Mouse (Mus musculus) kidney, embryonic 15.5 days (tissue): Measurements from ENCODE around the gene Ccdc167. TPM values are rescaled to one million over a fixed set of nuclear protein-coding genes. Genes with fewer than 3 reads are reported as not detected.

Experiments
- ATAC-seq: fragments of 200-750 bp; cut with Nextera tagmentation; replicated peaks from 2 replicates; pipeline ENCODE4 v1.8.0; 2017; ENCODE audit warnings: moderate TSS enrichment; ENCODE audit not compliant: low FRiP score
- H3K27ac ChIP-seq: fragments of 300-500 bp; sonication (generic); 2 replicates; pipeline ENCODE4 v1.5.1; 2015; ENCODE audit warnings: mild to moderate bottlenecking, inconsistent platforms
- H3K27me3 ChIP-seq: fragments of 300-500 bp; sonication (generic); 2 replicates; pipeline ENCODE4 v1.6.1; 2015; ENCODE audit warnings: inconsistent platforms
- H3K36me3 ChIP-seq: fragments of 300-500 bp; sonication (generic); 2 replicates; pipeline ENCODE4 v1.6.1; 2015; ENCODE audit warnings: inconsistent platforms
- H3K4me1 ChIP-seq: fragments of 300-500 bp; sonication (generic); 2 replicates; pipeline ENCODE4 v1.6.1; 2015; ENCODE audit warnings: inconsistent platforms
- H3K4me2 ChIP-seq: fragments of 300-500 bp; sonication (generic); 2 replicates; pipeline ENCODE4 v1.6.1; 2015; ENCODE audit warnings: moderate library complexity, mild to moderate bottlenecking, inconsistent platforms
- H3K4me3 ChIP-seq: fragments of 300-500 bp; sonication (generic); replicated peaks from 2 replicates; pipeline ENCODE4 v1.5.1; 2015; ENCODE audit warnings: mild to moderate bottlenecking, inconsistent platforms
- H3K9ac ChIP-seq: fragments of 300-500 bp; sonication (generic); 2 replicates; pipeline ENCODE4 v1.6.1; 2015; ENCODE audit warnings: mild to moderate bottlenecking, inconsistent platforms
- H3K9me3 ChIP-seq: fragments of 300-500 bp; sonication (generic); replicated peaks from 2 replicates; pipeline ENCODE4 v1.6.1; 2016; ENCODE audit warnings: inconsistent platforms
- WGBS: fragments of 180-500 bp; shearing (Covaris S2); methylation state at CpG from one replicate; pipeline ENCODE4 v1.1.7; 2015; ENCODE audit warnings: mixed read lengths; 5-methylcytosine and 5-hydroxymethylcytosine counted together
- polyA plus RNA-seq: library from polyadenylated mRNA; unstranded; fragments of >200 nt; fragmentation: Nextera tagmentation; extraction: Ambion mirVana; gene quantifications from 2 replicates; pipeline ENCODE4 v1.2.1, GENCODE M21; 2015

The Ccdc167 gene
- polyA plus RNA-seq, 1 experiment from 2014 or later: 15.5 TPM

GRCm38 (mm10) chr17:29736448-29737014 lies 19.7 kb upstream of the Ccdc167 start:
- Histone ChIP-seq H3K4me2 (no peak overlapping the region), H3K4me1 (peaks cover 27% of the 10 kb centered on the region), H3K36me3 (no peaks in the 10 kb centered on the region), H3K4me3 (no peak overlapping the region), H3K27ac (no peak overlapping the region), H3K9ac (no peak overlapping the region), H3K27me3 (0 out of 2 replicates have a peak, but pooled peaks cover 5% of the 10 kb centered on the region), H3K9me3 (no peaks in the 10 kb centered on the region)
- ATAC-seq: peak; percentile 62
- 25% methylated on average over 15 of the region's 15 CpGs for WGBS

DNA sequence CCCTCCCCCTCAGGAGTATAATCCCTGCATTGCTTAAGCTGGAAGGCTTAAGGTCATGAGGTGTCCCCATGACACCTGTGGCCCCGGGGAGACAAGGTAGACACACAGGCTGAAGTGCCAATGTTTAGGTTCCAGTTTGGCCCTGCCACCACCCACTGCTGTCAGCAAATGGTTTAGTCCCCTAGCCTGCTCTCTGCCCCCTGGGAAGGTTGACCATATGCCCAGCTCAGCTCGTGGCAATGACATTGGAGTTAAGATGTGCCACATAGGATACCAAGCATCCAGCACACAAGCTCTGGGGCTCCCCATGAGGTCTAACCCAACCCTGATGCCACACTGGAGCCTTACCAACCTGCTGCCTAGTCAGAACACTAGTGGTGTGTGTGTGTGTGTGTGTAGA lies 15.7 kb upstream of the Ccdc167 start:
- H3K4me2 ChIP-seq: no peak overlapping the region
- WGBS: 73% methylated on average over 2 of the region's 2 CpGs
- H3K36me3 ChIP-seq: no peaks in the 10 kb centered on the region
- no peak for ATAC-seq
- H3K27me3 ChIP-seq: 0 out of 2 replicates have a peak, but pooled peaks cover 2% of the 10 kb centered on the region
- no peaks in the 10 kb centered on the region for H3K9me3 ChIP-seq
- peaks cover 18% of the 10 kb centered on the region for H3K4me1 ChIP-seq
- no peak overlapping the region for H3K4me3 ChIP-seq
- H3K9ac ChIP-seq: no peak overlapping the region
- H3K27ac ChIP-seq: no peak overlapping the region

GRCm38 (mm10) chr17:29731953-29732325 lies 15.1 kb upstream of the Ccdc167 start:
- Histone ChIP-seq H3K4me3 (no peak overlapping the region), H3K27ac (no peak overlapping the region), H3K9ac (no peak overlapping the region), H3K4me1 (peaks cover 17% of the 10 kb centered on the region), H3K9me3 (no peaks in the 10 kb centered on the region), H3K36me3 (no peaks in the 10 kb centered on the region), H3K27me3 (0 out of 2 replicates have a peak, but pooled peaks cover 2% of the 10 kb centered on the region), H3K4me2 (no peak overlapping the region)
- no peak for ATAC-seq
- 63% methylated on average over 6 of the region's 6 CpGs for whole genome bisulfite sequencing

DNA sequence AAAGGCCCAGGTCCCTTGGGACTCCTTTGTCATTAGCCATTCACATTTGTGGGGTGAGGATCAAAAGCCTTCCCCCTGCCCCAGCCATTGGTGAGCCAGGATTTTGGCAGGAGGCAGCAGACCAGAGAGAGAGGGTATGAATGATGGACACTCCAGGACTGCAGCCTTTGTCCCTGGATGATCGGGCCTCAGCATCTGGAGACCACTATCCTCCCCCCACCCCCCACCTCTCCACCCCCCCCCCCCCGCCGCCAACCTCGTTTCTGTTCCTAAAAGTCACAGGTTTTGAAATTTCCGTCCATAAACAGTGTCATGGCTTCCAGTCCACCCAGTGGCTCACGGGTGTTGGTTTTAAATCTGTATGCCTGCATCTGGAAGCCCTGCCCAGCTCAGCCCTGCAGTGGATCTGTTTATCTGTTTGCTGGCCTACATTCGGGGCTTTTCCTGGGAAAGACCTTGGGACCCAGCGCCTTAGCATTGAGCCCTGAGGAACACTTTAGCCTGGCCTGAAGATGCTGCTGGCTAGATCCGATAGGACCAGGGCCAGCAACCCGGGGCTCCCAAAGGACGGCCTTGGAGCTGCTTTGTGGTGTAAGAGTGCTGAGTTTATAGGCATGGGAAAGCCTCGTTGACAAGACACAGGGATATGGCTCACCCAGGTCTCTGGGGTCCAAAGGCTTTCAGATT lies 14.6 kb upstream of the Ccdc167 start:
- Histone ChIP-seq H3K4me2 (no peak overlapping the region), H3K9me3 (no peaks in the 10 kb centered on the region), H3K27me3 (no peaks in the 10 kb centered on the region), H3K36me3 (no peaks in the 10 kb centered on the region), H3K4me1 (peaks cover 12% of the 10 kb centered on the region), H3K27ac (no peak overlapping the region), H3K9ac (no peak overlapping the region), H3K4me3 (no peak overlapping the region)
- ATAC-seq: no peak
- WGBS: 61% methylated on average over 12 of the region's 12 CpGs

GRCm38 (mm10) chr17:29730510-29731265 lies 13.8 kb upstream of the Ccdc167 start:
- no peak overlapping the region for H3K9ac ChIP-seq
- no peaks in the 10 kb centered on the region for H3K36me3 ChIP-seq
- H3K27me3 ChIP-seq: no peaks in the 10 kb centered on the region
- H3K4me1 ChIP-seq: 0 out of 2 replicates have a peak, but pooled peaks cover 5% of the 10 kb centered on the region
- no peak overlapping the region for H3K27ac ChIP-seq
- H3K4me2 ChIP-seq: no peak overlapping the region
- H3K9me3 ChIP-seq: no peaks in the 10 kb centered on the region
- no peak overlapping the region for H3K4me3 ChIP-seq
- ATAC-seq: no peak
- WGBS: 62% methylated on average over 13 of the region's 13 CpGs

GRCm38 (mm10) chr17:29728082-29728481 lies 11.2 kb upstream of the Ccdc167 start:
- no peak overlapping the region for H3K4me3 ChIP-seq
- H3K36me3 ChIP-seq: no peaks in the 10 kb centered on the region
- WGBS: 58% methylated on average over 8 of the region's 8 CpGs
- ATAC-seq: no peak
- H3K9me3 ChIP-seq: no peaks in the 10 kb centered on the region
- H3K4me2 ChIP-seq: no peak overlapping the region
- H3K27ac ChIP-seq: no peak overlapping the region
- 0 out of 2 replicates have a peak, but pooled peaks cover 5% of the 10 kb centered on the region for H3K4me1 ChIP-seq
- H3K27me3 ChIP-seq: no peaks in the 10 kb centered on the region
- H3K9ac ChIP-seq: no peak overlapping the region

GRCm38 (mm10) chr17:29725027-29725620 lies 8.3 kb upstream of the Ccdc167 start:
- no peak overlapping the region for H3K9ac ChIP-seq
- 66% methylated on average over 6 of the region's 6 CpGs for WGBS
- H3K9me3 ChIP-seq: no peaks in the 10 kb centered on the region; the same call in 1 of the 2 replicates
- no peaks in the 10 kb centered on the region for H3K4me1 ChIP-seq
- no peak for ATAC-seq
- no peaks in the 10 kb centered on the region for H3K36me3 ChIP-seq
- H3K27me3 ChIP-seq: no peaks in the 10 kb centered on the region
- no peak overlapping the region for H3K4me2 ChIP-seq
- no peak overlapping the region for H3K4me3 ChIP-seq
- no peak overlapping the region for H3K27ac ChIP-seq

DNA sequence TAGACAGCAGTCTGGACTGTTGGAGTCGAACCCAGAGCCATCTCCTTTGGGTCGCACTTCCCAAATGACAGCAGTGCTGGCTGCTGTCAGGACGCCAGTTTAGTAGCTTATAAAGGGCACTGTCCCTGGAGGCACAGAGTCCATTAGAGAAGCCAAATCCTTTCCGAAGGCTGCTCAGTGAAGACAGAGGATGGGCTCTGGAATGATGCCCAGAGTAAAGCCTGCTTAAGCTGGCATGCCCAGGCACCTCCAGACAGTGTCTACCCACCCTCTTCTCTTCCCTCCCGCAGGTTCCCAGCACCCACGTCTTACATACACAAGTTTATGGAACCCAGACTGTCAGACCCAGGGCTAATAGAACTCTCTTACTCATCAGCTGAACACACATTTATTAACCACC lies 7.8 kb upstream of the Ccdc167 start:
- H3K9ac ChIP-seq: no peak overlapping the region
- H3K4me3 ChIP-seq: no peak overlapping the region
- ATAC-seq: no peak
- no peaks in the 10 kb centered on the region; the same call in 1 of the 2 replicates for H3K9me3 ChIP-seq
- no peaks in the 10 kb centered on the region for H3K36me3 ChIP-seq
- no peaks in the 10 kb centered on the region for H3K4me1 ChIP-seq
- H3K4me2 ChIP-seq: no peak overlapping the region
- H3K27ac ChIP-seq: no peak overlapping the region
- H3K27me3 ChIP-seq: no peaks in the 10 kb centered on the region
- WGBS: 85% methylated on average over 6 of the region's 6 CpGs

- Histone ChIP-seq H3K27ac (no peak overlapping the region), H3K36me3 (no peaks in the 10 kb centered on the region), H3K4me3 (no peak overlapping the region), H3K9ac (no peak overlapping the region), H3K27me3 (no peaks in the 10 kb centered on the region), H3K4me2 (no peak overlapping the region), H3K9me3 (no peaks in the 10 kb centered on the region; the same call in 1 of the 2 replicates), H3K4me1 (peaks cover 12% of the 10 kb centered on the region)
- 52% methylated on average over 11 of the region's 11 CpGs for WGBS
- ATAC-seq: no peak
Measured at GRCm38 (mm10) chr17:29720755-29721365, 4.0 kb upstream of the Ccdc167 start.

DNA sequence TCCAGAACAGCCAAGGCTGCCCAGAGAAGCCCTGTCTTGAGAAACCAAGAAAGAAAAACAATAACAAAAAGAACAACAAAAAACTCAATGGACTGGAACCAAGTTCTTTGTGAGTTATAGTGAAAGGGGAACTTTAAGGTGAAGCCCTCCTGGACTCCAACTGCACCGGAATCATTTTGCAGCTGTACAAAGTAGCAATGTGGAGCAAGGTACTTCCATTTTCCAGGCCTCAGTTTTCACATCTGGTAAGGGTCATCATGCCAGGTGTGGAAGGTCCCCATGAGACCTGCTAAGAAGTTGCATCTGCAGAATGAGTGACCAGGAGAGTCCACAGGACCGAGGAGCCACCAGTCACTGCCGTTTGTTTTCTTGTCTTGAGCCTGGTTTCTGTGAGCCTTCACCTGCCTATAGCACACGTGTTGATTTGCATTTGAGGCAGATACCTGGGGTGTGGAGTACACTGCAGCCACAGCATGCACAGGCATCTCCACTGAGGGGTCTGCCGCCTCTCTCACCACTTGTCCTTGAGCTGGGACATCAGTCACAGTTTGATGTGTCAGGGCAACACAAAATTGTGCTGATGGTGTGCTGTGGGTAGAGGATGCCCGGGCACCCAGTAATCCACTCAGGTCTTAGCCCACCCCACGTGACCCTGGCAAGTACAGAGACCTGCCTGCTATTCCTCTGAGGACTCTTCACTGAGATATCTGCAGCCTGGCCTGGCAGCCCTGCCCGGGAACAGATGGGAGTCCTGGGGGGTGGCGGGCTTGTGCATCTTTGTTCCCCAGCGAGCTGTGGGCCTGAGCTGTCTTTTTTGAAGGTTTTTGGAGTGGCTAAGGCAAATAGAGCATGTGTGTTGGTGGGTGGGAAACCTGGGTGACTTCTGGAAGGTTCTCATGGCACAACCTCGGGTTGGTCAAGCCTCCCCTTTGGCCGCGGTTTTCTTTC lies 3.1 kb upstream of the Ccdc167 start:
- Histone ChIP-seq H3K9me3 (no peaks in the 10 kb centered on the region; the same call in 1 of the 2 replicates), H3K4me1 (peaks cover 13% of the 10 kb centered on the region), H3K36me3 (no peaks in the 10 kb centered on the region), H3K27ac (no peak overlapping the region), H3K4me3 (no peak overlapping the region), H3K4me2 (no peak overlapping the region), H3K9ac (no peak overlapping the region), H3K27me3 (no peaks in the 10 kb centered on the region)
- WGBS: 79% methylated on average over 13 of the region's 13 CpGs
- ATAC-seq: no peak

DNA sequence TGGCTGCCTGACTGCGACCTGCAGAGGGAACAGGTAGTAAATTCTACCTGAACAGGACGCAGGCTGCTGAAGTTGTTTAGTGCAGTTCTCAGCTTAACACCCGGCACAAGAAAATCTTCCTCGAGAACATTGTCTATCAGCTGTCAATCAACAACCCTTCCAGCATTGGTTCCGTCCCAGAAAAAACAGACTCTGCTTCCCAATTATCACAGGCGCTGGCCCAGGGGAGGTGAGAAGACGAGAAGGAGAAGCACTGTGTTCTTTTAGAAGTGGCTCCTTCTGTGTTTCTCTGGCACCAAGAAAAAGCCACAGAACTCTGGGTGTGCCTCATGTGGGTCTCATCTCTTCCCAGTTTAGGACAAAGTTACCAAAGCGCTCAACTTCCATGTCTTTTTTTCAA lies 1.8 kb upstream of the Ccdc167 start:
- Histone ChIP-seq H3K27me3 (no peaks in the 10 kb centered on the region), H3K4me1 (peaks cover 13% of the 10 kb centered on the region), H3K4me2 (no peak overlapping the region), H3K27ac (no peak overlapping the region), H3K9me3 (no peaks in the 10 kb centered on the region; the same call in 1 of the 2 replicates), H3K4me3 (no peak overlapping the region), H3K36me3 (peaks cover 6% of the 10 kb centered on the region; the same call in 1 of the 2 replicates), H3K9ac (no peak overlapping the region)
- WGBS: 89% methylated on average over 8 of the region's 8 CpGs
- no peak for ATAC-seq
